Mouse (Mus musculus) heart, adult 2 months (tissue): ENCODE data around the gene Pip5k1c. TPM values are rescaled to one million over a fixed set of nuclear protein-coding genes. Genes with fewer than 3 reads are reported as not detected.

Experiments used
- DNase-seq, 2 experiments: peaks; one replicate each; pipeline ENCODE4 v3.0.0; 2021
- H3K27ac ChIP-seq: fragments of 200-600 bp; 2 replicates; pipeline ENCODE4 v1.8.1; 2022
- H3K27me3 ChIP-seq: fragments of 200-500 bp; 2 replicates; pipeline ENCODE4 v1.6.1; 2012; ENCODE audit warnings: mild to moderate bottlenecking, low read length, inconsistent platforms, mixed read lengths; ENCODE audit not compliant: control insufficient read depth, insufficient read depth
- H3K36me3 ChIP-seq: fragments of 200-500 bp; 2 replicates; pipeline ENCODE4 v1.6.1; 2012; ENCODE audit warnings: low read length, inconsistent platforms; ENCODE audit not compliant: control insufficient read depth, insufficient read depth
- H3K4me1 ChIP-seq: fragments of 200-500 bp; 2 replicates; pipeline ENCODE4 v1.6.1; 2011; ENCODE audit warnings: low read length; ENCODE audit not compliant: control insufficient read depth, insufficient read depth
- H3K4me3 ChIP-seq: fragments of 200-600 bp; 2 replicates; pipeline ENCODE4 v1.8.1; 2022
- H3K79me2 ChIP-seq: fragments of 200-500 bp; replicated peaks from 2 replicates; pipeline ENCODE4 v1.6.1; 2012; ENCODE audit warnings: mild to moderate bottlenecking, inconsistent platforms, low read length, moderate library complexity, mixed read lengths; ENCODE audit not compliant: control insufficient read depth, insufficient read depth
- H3K9ac ChIP-seq: fragments of 200-500 bp; 2 replicates; pipeline ENCODE4 v1.6.1; 2012; ENCODE audit warnings: low read depth, mild to moderate bottlenecking, control low read depth, inconsistent platforms, low read length, mixed read lengths
- CTCF ChIP-seq: fragments of 200-600 bp; IDR thresholded peaks from 2 replicates; pipeline ENCODE4 v1.8.1; 2022; ENCODE audit warnings: antibody characterized with exemption, mild to moderate bottlenecking, moderate library complexity
- EP300 ChIP-seq: fragments of 200-500 bp; IDR thresholded peaks from 2 replicates; pipeline ENCODE4 v1.6.1; 2011; ENCODE audit warnings: low read depth, low read length, control low read depth; ENCODE audit not compliant: insufficient read depth
- POLR2A ChIP-seq: fragments of 200-500 bp; IDR thresholded peaks from 2 replicates; pipeline ENCODE4 v1.6.1; 2011; ENCODE audit warnings: mild to moderate bottlenecking, low read depth, low read length, control low read depth; ENCODE audit not compliant: insufficient read depth
- WGBS: fragments of 180-500 bp; shearing (Covaris S2); methylation state at CpG from one replicate; pipeline ENCODE4 v1.1.7; 2018; 5-methylcytosine and 5-hydroxymethylcytosine counted together
- intact Hi-C: fragments of 180-260 bp; cut with DNase I; formaldehyde crosslinking; loops from one replicate; pipeline ENCODE4 v1.15.1; 2025
- polyA plus RNA-seq: library from polyadenylated mRNA; depleted of rRNA; stranded (reverse); fragments of >200 nt; gene quantifications from 2 replicates; pipeline ENCODE4 v1.2.3, GENCODE M21; 2012
- total RNA-seq, 2 experiments: library from RNA; stranded (reverse); gene quantifications; 2 replicates each; pipeline ENCODE4 v1.2.3; 2021

The Pip5k1c gene
- total and polyA plus RNA-seq, 3 experiments = 27.0 to 37.5 (median 28.0) TPM

DNA sequence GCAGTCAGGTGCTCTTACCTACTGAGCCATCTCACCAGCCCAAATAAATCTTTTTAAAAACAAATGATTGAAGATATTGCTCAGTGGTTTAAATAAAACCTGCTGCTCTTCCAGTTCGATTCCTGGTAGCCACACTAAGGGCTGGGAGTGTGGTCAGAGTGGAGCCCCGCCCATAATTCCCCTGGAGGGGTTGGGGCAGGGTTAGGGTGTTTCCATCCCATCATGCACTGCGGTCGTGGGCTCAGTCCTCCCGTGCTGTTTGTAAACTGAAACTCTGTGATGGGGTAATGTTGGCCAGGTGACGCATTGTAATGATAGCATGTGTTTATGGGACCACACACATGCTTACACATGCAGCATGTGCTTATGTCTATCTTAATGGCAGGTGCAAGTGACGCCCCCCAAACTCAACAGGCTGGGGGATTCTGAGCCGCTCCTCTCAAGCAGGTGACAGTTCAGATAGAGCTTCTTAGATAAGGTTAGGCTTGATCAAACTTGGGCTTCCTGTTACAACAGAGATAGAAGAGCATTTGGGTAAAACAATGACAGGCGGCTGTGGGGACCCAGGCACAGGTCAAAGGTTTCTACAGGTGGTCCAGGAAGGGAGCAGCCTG, 59.0 kb downstream of the Pip5k1c start:
- H3K4me1 ChIP-seq = peaks cover 5% of the 10 kb centered on the region; the same call in 1 of the 2 replicates
- DNase-seq = no peak
- H3K79me2 ChIP-seq = no peaks in the 10 kb centered on the region
- no peak overlapping the region for H3K4me3 ChIP-seq
- intact Hi-C loops = loop anchor here (2.0 kb wide), 2 partner anchors 25 to 31 kb away; partner anchors contain the start of gene Cactin
- no peak for TF ChIP-seq EP300
- TF ChIP-seq POLR2A = no peak
- TF ChIP-seq CTCF = no peak
- 30% methylated on average over 9 of the region's 9 CpGs for WGBS
- H3K9ac ChIP-seq = no peak overlapping the region
- H3K36me3 ChIP-seq = no peaks in the 10 kb centered on the region
- H3K27me3 ChIP-seq = no peaks in the 10 kb centered on the region
- H3K27ac ChIP-seq = no peak overlapping the region

DNA sequence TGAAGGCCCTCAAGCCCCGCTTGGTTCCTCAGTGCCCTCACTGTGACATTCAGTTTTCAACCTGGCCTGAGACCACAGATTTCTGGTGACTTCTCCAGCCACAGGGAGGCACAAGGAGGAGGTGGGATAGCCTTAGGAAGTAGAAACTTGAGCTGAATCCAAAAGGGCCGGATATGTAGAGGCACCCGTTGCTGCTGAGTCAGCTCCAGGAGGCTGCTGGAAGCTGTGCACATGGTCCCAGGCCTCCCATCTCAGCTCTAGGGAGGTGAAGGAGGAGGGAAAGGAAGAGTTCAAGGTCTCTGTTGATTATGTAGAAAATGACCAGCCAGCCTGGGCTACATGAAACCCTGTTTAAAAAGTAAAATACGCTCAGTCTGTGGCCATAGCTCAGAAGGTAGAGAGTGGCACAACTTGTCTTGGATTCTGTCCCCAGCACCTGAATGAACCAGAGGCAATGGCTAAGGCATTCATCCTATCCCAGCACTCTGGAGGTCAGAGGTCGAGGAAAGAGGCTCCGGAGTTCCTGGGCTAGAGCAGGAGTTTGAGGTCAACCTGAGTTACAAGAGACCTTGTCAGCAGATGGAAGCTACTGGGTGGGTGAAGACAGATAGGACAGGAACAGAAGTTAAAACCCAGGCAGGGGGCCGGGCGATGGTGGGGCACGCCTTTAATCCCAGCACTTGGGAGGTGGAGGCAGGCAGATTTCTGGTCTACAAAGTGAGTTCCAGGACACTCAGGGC, 62.1 kb downstream of the Pip5k1c start:
- no peaks in the 10 kb centered on the region for H3K79me2 ChIP-seq
- no peak overlapping the region for H3K4me3 ChIP-seq
- intact Hi-C loops = no loop called here
- no peak overlapping the region for H3K27ac ChIP-seq
- DNase-seq = no peak
- TF ChIP-seq POLR2A (no peak), CTCF (no peak), EP300 (no peak)
- H3K36me3 ChIP-seq = no peaks in the 10 kb centered on the region
- H3K4me1 ChIP-seq = peaks cover 6% of the 10 kb centered on the region
- no peak overlapping the region for H3K9ac ChIP-seq
- WGBS = 66% methylated on average over 9 of the region's 9 CpGs
- no peaks in the 10 kb centered on the region for H3K27me3 ChIP-seq

DNA sequence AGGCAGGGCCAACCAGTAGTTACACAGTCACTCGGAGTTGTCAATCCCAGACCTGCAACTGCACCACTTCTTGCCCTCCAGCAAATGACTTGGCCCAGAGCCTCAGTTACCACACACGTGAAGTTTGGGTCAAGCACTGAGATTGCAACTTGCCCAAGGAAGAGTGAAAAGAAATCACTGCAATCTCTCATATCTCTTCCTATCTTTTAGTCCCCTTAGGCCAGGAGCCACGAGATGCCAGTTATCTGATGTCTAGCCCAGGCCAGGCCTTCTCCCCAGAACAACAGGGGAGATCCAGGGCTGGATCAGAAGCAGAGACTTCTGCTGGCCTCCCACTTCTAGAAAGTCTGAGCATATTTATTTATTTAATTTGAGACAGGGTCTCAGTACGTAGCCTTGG, 62.8 kb downstream of the Pip5k1c start:
- no peak for DNase-seq
- intact Hi-C loops = no loop called here
- H3K27me3 ChIP-seq = no peaks in the 10 kb centered on the region
- H3K79me2 ChIP-seq = no peaks in the 10 kb centered on the region
- no peaks in the 10 kb centered on the region for H3K36me3 ChIP-seq
- H3K27ac ChIP-seq = no peak overlapping the region
- WGBS = 78% methylated on average over 4 of the region's 4 CpGs
- no peak overlapping the region for H3K9ac ChIP-seq
- H3K4me1 ChIP-seq = peaks cover 6% of the 10 kb centered on the region
- H3K4me3 ChIP-seq = no peak overlapping the region
- TF ChIP-seq CTCF (no peak), POLR2A (no peak), EP300 (no peak)

- no peaks in the 10 kb centered on the region for H3K36me3 ChIP-seq
- peaks cover 6% of the 10 kb centered on the region for H3K4me1 ChIP-seq
- intact Hi-C loops = no loop called here
- peak overlapping the region; percentile 59 for H3K27ac ChIP-seq
- H3K27me3 ChIP-seq = no peaks in the 10 kb centered on the region
- TF ChIP-seq EP300 (no peak), POLR2A (no peak), CTCF (no peak)
- peak in 1 of 2 experiments; percentile 48 for DNase-seq
- no peaks in the 10 kb centered on the region for H3K79me2 ChIP-seq
- WGBS = 60% methylated on average over 12 of the region's 12 CpGs
- H3K9ac ChIP-seq = no peak overlapping the region
- no peak overlapping the region; the same call in 1 of the 2 replicates for H3K4me3 ChIP-seq
These were observed 63.7 kb downstream of the Pip5k1c start for GRCm38 (mm10) chr10:81356352-81356990.

DNA sequence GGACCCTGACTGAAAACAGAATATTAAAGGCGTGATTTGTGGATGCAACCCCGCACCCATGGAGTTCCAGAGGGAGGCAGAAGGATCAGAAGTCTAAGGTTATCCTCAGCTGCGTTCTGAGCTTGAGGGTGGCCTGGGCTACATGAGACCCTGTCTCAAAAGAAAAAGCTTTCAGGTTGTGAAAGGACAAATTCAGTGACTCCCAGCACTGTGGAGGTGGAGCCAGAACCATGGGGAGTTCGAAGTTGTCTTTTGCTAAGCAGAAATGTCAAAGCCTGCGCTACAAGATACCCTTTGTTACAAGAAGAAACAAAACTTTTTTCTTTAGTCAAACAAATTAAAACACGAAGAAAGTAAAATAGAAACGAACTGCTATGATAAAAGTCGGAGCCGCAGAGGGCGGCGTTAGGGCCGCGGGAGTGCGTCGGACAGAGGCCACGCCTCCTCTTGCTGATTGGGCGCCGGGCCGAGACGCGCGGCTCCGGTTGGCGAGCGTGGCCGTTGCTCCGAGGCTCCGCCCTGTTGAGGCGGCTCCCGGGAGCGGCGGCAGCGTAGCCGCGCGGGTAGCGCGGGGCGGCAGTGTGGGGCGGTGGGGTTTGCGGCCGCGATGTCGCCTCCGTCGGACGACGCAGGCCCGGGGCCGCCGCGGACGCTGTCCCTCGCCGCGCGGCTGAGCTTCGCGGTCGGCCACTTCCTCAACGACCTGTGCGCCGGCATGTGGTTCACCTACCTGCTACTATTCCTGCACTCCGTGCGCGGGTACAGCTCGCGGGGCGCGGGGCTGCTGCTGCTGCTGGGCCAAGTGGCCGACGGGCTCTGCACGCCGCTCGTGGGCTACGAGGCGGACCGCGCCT, 64.5 kb downstream of the Pip5k1c start, which contains the start of gene Mfsd12:
Gene Mfsd12, plus strand, starts transcription at position 501 of the 854 bp plus-strand sequence.
- H3K36me3 ChIP-seq = no peaks in the 10 kb centered on the region
- 2% methylated on average over 79 of the region's 79 CpGs for WGBS
- H3K9ac ChIP-seq = peak within 1 kb of the TSS; percentile 94
- H3K4me3 ChIP-seq = peak within 1 kb of the TSS; percentile 69
- intact Hi-C loops = no loop called here
- no peaks in the 10 kb centered on the region for H3K79me2 ChIP-seq
- peaks cover 6% of the 10 kb centered on the region for H3K4me1 ChIP-seq
- no peaks in the 10 kb centered on the region for H3K27me3 ChIP-seq
- H3K27ac ChIP-seq = peak within 1 kb of the TSS; percentile 82
- DNase-seq = peak; percentile 93 to 95
- 0 out of 2 replicates have a peak, but pooled peaks have one; percentile 0 for TF ChIP-seq EP300
- TF ChIP-seq POLR2A = peak; percentile 58; the same call in 1 of the 2 replicates
- no peak for TF ChIP-seq CTCF
